Mouse (Mus musculus): Measurements from ENCODE around the gene Cdh13. TPM values are rescaled to one million over a fixed set of nuclear protein-coding genes. Genes with fewer than 3 reads are reported as not detected.

Gene Cdh13
- polyA plus RNA-seq, 1 experiment from 2014 or later = 62.2 TPM

DNA sequence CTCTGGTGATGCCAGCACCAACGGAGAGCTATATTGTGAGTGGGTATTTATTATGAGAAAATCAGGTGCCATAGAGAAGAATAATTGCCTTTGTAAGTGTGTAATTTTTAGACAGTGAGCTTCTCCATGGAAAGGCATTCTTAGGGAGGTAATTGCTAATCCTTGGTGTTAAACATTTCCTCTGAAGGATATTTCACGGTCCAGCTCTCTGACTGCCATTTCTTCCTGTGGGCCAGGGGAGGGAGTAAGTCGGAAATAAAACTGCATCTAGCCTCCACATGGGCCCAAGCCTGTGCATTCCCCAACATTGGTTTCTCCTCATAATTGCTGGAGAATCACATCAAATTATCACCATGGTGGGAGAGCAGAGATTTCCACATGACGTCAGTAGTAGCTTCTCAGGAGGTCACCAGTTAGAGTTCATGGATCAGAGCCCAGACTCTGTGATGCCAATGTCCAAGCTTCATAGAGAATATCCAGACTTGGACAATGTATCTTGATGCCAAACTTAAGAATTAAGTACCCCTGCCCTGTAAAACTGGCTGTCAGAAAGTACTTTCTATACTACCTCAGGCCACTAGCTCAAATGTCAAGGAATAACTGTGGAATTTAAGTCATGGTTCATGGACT is 126.9 kb downstream of the Cdh13 start:
- DNase-seq (ENCODE audit: low read depth, low spot score) = no peak
- no peak for TF ChIP-seq CTCF (IDR thresholded peaks at IDR 0.05)
- CTCF ChIA-PET = interaction anchor here (0.6 to 1.9 kb wide), 3 partner anchors 10 to 653 kb away, joined by 3 to 5 read pairs (median 5); no protein-coding TSS in a partner anchor
- POLR2A ChIA-PET = interaction anchor here (0.7 kb wide), 1 partner anchor 16 kb away, joined by 3 read pairs; no protein-coding TSS in a partner anchor
- in situ Hi-C loops (cut with MboI; ENCODE audit: low pct_unique_long_range_greater_than_20kb) = no loop called here
- no peaks in the 10 kb centered on the region for H3K27me3 ChIP-seq
- peak; percentile 32 for ATAC-seq

DNA sequence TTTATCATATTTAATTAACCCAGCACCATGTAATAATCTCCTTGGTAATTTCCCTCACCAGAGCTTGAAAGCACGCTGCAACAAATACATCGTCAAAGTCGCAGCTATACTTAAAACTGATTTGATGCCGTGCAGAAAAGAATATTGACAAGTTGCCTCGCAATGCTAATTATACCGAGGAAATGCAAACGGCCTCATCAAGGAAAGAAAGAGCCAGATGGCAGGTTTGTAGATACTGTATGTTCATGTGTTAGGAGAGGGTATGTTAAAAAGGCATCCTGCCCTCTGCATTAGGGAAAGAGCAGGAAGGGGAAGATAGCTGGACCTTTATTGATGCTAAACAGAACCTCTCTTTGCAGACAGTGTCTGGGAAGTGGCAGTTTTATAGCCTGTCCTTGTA is 132.1 kb downstream of the Cdh13 start:
- DNase-seq (ENCODE audit: low read depth, low spot score) (no peak), ATAC-seq (no peak)
- CTCF ChIA-PET = interaction anchor here (0.8 kb wide), 1 partner anchor 9 kb away, joined by 3 read pairs; no protein-coding TSS in a partner anchor
- no peak for TF ChIP-seq CTCF (IDR thresholded peaks at IDR 0.05)
- in situ Hi-C loops (cut with MboI; ENCODE audit: low pct_unique_long_range_greater_than_20kb) = no loop called here
- no peaks in the 10 kb centered on the region for H3K27me3 ChIP-seq
- POLR2A ChIA-PET = no interaction called here

DNA sequence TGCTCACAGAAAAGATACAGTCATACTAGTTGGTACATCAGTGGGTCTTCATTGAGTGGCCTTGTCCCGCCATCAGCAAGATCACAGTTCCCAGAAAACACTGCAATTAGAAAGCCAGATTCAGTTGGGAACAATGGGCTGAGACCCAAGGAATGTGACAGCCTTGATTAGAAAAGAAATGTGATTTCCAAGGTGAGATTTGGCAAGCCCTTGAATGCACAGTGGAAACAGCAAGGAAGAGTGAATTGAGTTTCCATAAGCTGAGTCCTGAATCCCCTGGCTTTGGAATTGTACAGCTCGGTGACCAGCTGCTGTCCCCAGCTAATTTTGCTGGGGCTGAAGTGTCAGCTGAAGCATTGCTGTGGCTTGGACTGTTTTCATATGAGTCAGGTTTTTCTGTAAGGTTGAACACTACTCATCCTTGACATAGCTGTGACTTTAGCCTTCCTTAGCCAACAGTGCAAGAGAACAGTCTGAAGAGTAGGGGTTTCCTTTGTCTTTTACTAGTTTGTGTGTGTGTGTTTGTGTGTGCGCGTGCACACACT is 133.3 kb downstream of the Cdh13 start:
- peak; percentile 79 for ATAC-seq
- in situ Hi-C loops (cut with MboI; ENCODE audit: low pct_unique_long_range_greater_than_20kb) = no loop called here
- H3K27me3 ChIP-seq = no peaks in the 10 kb centered on the region
- no peak for TF ChIP-seq CTCF (IDR thresholded peaks at IDR 0.05)
- ChIA-PET POLR2A (no interaction called here), CTCF (no interaction called here)
- DNase-seq (ENCODE audit: low read depth, low spot score) = no peak

DNA sequence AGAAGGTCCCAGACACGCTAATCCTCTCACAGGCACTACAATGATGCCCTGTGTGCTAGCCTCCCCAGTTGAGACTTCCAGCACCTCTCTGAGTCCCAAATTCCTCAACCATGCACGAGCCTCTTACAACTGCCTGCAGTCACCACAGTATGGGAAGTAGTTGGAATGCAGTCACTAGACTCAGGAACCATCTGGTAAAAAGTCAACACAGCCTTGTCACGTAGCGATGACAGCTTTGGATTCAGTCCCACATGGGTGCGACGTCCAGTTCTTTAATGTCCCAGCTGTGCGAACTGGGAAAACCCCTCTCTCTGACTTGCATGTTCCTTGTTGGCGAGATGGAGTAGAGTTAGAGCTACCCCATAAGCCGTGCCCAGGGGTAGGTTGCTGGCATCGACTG is 139.1 kb downstream of the Cdh13 start:
- no peak for TF ChIP-seq CTCF (IDR thresholded peaks at IDR 0.05)
- H3K27me3 ChIP-seq = no peaks in the 10 kb centered on the region
- no peak for ATAC-seq
- DNase-seq (ENCODE audit: low read depth, low spot score) = no peak
- ChIA-PET CTCF (interaction anchor here (1.2 kb wide), 1 partner anchor 9 kb away, joined by 3 read pairs; no protein-coding TSS in a partner anchor), POLR2A (no interaction called here)
- in situ Hi-C loops (cut with MboI; ENCODE audit: low pct_unique_long_range_greater_than_20kb) = no loop called here

DNA sequence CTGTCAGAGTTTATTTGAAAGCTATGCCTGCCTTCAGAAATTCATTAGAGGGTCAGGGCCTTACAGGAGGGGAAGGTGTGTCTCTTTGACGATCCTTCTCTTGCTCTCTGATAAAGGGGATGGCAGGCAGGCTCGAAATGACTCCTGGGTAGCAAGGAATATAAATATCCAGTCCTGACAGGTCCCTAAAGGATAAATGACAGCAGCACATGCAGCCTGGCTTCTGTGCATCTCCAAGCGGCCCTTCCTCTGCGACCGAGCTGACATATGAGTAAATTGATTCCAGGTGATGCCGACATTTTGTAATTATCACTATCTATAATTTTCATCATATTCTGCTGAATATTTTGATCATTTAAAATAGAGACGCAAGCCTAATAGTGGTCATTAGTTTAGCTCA is 145.4 kb downstream of the Cdh13 start:
- ATAC-seq = no peak
- no peak for TF ChIP-seq CTCF (IDR thresholded peaks at IDR 0.05)
- POLR2A ChIA-PET = no interaction called here
- H3K27me3 ChIP-seq = no peaks in the 10 kb centered on the region
- no peak for DNase-seq (ENCODE audit: low read depth, low spot score)
- in situ Hi-C loops (cut with MboI; ENCODE audit: low pct_unique_long_range_greater_than_20kb) = loop anchor here (25.0 kb wide), 1 partner anchor 492 kb away; no protein-coding TSS in a partner anchor
- CTCF ChIA-PET = no interaction called here

DNA sequence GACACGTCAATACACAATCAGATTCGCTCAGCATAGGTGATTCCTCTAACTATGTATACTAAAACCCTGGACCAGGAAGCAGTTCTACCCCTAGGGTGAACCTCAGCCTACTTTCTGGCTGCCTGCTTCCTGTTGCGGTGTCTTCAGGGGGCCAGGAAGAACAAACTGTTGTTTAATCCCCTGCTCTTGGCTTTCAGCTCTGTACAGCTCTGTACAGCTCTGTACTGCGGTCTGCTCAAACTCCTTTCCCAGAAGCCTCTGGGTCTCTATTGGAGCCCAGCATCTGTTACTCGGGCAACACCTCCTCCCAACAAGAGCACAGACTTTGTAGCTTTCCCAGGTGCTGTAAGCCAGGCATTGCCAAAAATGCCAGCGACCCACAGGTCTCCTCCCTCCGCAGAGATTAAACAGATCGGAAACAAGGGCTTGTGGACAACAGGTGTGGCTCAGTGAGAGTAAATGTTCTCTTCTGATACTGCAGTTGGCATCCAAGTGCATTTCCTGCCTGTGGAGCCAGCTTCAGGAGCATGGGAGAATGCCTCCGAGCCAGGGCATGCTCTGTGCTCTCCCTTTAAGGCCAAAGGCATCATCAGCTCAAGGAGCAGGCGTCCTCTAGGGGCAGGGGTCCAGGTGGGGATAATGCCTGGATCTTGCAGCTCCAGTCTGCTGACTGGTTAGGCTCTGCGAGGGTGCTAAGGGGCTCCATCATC is 148.4 kb downstream of the Cdh13 start:
- ATAC-seq = no peak
- in situ Hi-C loops (cut with MboI; ENCODE audit: low pct_unique_long_range_greater_than_20kb) = loop anchor here (25.0 kb wide), 1 partner anchor 495 kb away; no protein-coding TSS in a partner anchor
- ChIA-PET CTCF (interaction anchor here (0.7 kb wide), 1 partner anchor 9 kb away, joined by 3 read pairs; no protein-coding TSS in a partner anchor), POLR2A (no interaction called here)
- H3K27me3 ChIP-seq = no peaks in the 10 kb centered on the region
- no peak for TF ChIP-seq CTCF (IDR thresholded peaks at IDR 0.05)
- DNase-seq (ENCODE audit: low read depth, low spot score) = no peak

DNA sequence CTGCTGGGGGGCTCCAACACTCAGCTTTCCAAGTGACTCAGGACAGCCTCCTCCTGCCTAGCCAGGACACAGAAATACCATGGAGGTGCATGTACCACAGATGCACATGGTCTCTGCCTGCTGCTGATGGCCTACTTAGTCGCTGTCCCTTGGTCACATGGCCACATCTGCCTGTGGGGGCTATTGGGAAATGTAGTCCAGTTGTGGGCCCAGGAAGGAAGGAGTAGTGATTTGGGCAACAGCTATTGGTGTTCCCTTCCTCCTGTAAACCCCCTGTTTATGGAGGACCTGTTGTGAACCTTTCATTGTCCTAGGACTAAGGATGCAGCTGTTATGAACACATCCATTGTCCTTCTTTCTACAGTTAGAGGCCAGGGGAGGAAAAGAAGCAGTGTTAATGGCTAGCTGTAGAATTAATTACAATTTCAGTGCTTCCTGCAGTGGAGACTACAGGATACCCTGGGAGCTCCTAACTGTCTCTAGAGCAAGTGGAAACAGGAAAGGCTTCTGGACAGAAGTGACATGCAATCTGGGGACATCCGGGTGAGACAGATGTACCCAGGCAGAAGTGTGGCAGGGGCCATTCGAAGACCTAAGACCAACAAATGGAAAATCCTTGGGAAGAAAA is 150.1 kb downstream of the Cdh13 start:
- ChIA-PET POLR2A (no interaction called here), CTCF (no interaction called here)
- ATAC-seq = no peak
- no peaks in the 10 kb centered on the region for H3K27me3 ChIP-seq
- in situ Hi-C loops (cut with MboI; ENCODE audit: low pct_unique_long_range_greater_than_20kb) = loop anchor here (25.0 kb wide), 1 partner anchor 496 kb away; no protein-coding TSS in a partner anchor
- no peak for TF ChIP-seq CTCF (IDR thresholded peaks at IDR 0.05)
- no peak for DNase-seq (ENCODE audit: low read depth, low spot score)

DNA sequence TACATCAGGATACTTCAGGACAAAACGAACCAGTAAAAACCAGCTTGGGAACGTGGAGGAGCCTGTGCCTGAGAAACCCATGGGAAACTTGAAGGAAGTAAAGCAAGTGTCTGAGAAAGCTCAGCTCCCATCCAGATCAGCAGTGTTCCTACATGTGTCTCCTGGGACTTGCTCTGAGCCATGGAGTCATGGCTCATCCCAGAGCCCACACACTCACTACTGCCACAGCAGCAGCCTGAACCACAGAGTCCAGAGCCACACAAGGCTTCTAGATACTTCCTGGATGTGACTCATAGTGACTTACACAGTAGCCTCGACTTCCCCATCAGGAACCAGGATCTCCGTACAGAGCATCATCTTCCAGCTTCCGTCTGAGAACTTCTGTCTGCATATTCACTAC is 153.2 kb downstream of the Cdh13 start:
- ATAC-seq (no peak), DNase-seq (ENCODE audit: low read depth, low spot score) (no peak)
- TF ChIP-seq CTCF (IDR thresholded peaks at IDR 0.05) = no peak
- CTCF ChIA-PET = interaction anchor here (1.2 kb wide), 2 partner anchors 9 to 133 kb away, joined by 3 to 5 read pairs; no protein-coding TSS in a partner anchor
- in situ Hi-C loops (cut with MboI; ENCODE audit: low pct_unique_long_range_greater_than_20kb) = loop anchor here (25.0 kb wide), 1 partner anchor 499 kb away; no protein-coding TSS in a partner anchor
- POLR2A ChIA-PET = no interaction called here
- H3K27me3 ChIP-seq = no peaks in the 10 kb centered on the region

DNA sequence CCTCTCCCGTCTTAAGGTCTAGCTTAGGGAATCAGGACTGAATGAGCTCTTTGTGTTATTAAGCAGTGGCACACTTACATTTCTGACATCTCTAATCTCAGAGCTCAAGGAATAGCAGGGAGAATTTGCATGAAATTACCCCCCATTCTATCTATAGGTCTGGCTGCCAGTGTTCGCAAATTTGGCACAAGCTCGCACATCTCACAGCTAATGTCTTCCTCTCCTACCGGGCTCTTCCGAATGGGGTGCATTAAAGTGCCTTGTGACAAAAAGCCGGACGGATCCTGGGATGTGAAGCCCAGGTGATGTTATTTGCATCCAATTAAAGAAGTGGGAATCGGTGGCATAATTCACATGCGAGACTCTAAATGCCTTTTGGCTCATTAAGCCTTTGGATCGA is 153.6 kb downstream of the Cdh13 start:
- no peaks in the 10 kb centered on the region for H3K27me3 ChIP-seq
- POLR2A ChIA-PET = no interaction called here
- no peak for ATAC-seq
- CTCF ChIA-PET = interaction anchor here (1.2 kb wide), 2 partner anchors 8 to 134 kb away, joined by 3 to 5 read pairs; no protein-coding TSS in a partner anchor
- no peak for TF ChIP-seq CTCF (IDR thresholded peaks at IDR 0.05)
- DNase-seq (ENCODE audit: low read depth, low spot score) = no peak
- in situ Hi-C loops (cut with MboI; ENCODE audit: low pct_unique_long_range_greater_than_20kb) = loop anchor here (25.0 kb wide), 1 partner anchor 500 kb away; no protein-coding TSS in a partner anchor

DNA sequence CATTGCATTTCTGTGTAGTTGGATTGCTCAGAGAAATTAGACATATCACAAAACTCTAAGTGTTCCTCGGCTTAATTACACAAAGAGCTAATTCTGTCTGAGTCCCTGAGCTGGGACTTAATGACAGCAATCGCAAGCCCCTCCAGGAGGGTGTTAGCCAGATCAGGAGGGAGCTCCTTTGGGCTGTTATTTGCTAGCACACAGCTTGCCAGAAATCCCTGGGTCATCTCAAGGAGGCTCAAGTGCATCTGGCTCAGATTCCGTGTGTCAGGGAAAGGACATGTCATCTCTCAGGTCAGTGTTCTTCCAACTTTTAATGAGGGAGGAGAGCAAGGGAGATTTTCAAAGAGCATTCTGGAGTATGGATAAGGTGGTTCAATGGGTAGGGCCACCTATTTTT is 154.3 kb downstream of the Cdh13 start:
- TF ChIP-seq CTCF (IDR thresholded peaks at IDR 0.05) = no peak
- ATAC-seq (no peak), DNase-seq (ENCODE audit: low read depth, low spot score) (no peak)
- in situ Hi-C loops (cut with MboI; ENCODE audit: low pct_unique_long_range_greater_than_20kb) = loop anchor here (25.0 kb wide), 1 partner anchor 501 kb away; no protein-coding TSS in a partner anchor
- no peaks in the 10 kb centered on the region for H3K27me3 ChIP-seq
- ChIA-PET CTCF (interaction anchor here (1.2 to 1.3 kb wide), 2 partner anchors 134 to 164 kb away, joined by 3 read pairs; no protein-coding TSS in a partner anchor), POLR2A (no interaction called here)
